Mouse (Mus musculus): ENCODE data around the gene Tet3.
A peak's percentile ranks its signal among the peaks of the same experiment; 100 is the strongest.

The Tet3 gene

GRCm38 (mm10) chr6:83459034-83459644 is at the start of gene Tet3:
Gene Tet3, minus strand, starts transcription at chr6:83459084.
- no peak for DNase-seq (ENCODE audit: low read depth, low spot score)

GRCm38 (mm10) chr6:83507168-83507546 is 48.3 kb upstream of the Tet3 start:
- no peak for DNase-seq (ENCODE audit: low read depth, low spot score)

GRCm38 (mm10) chr6:83506258-83507167 is 47.6 kb upstream of the Tet3 start, which contains the start of gene Dguok:
Gene Dguok, minus strand, starts transcription at chr6:83506969.
- peak; percentile 99 for DNase-seq (ENCODE audit: low read depth, low spot score)

GRCm38 (mm10) chr6:83505554-83505953 is 46.7 kb upstream of the Tet3 start:
- DNase-seq (ENCODE audit: low read depth, low spot score), result no peak

- DNase-seq (ENCODE audit: low read depth, low spot score), result no peak
Observed at GRCm38 (mm10) chr6:83503361-83503760, 44.5 kb upstream of the Tet3 start.

- DNase-seq (ENCODE audit: low read depth, low spot score), result no peak
Observed at GRCm38 (mm10) chr6:83502656-83503055, 43.8 kb upstream of the Tet3 start.

GRCm38 (mm10) chr6:83501524-83502310 is 42.8 kb upstream of the Tet3 start:
- no peak for DNase-seq (ENCODE audit: low read depth, low spot score)

- DNase-seq (ENCODE audit: low read depth, low spot score), result no peak
Observed at GRCm38 (mm10) chr6:83500462-83500861, 41.6 kb upstream of the Tet3 start.

- DNase-seq (ENCODE audit: low read depth, low spot score), result no peak
Observed at GRCm38 (mm10) chr6:83499078-83499477, 40.2 kb upstream of the Tet3 start.

- no peak for DNase-seq (ENCODE audit: low read depth, low spot score)
Observed at GRCm38 (mm10) chr6:83496753-83497710, 38.1 kb upstream of the Tet3 start.

- DNase-seq (ENCODE audit: low read depth, low spot score), result no peak
Observed at GRCm38 (mm10) chr6:83496009-83496752, 37.3 kb upstream of the Tet3 start.

GRCm38 (mm10) chr6:83490622-83491021 is 31.7 kb upstream of the Tet3 start:
- DNase-seq (ENCODE audit: low read depth, low spot score), result no peak

GRCm38 (mm10) chr6:83488200-83488599 is 29.3 kb upstream of the Tet3 start:
- no peak for DNase-seq (ENCODE audit: low read depth, low spot score)

GRCm38 (mm10) chr6:83487298-83487697 is 28.4 kb upstream of the Tet3 start:
- DNase-seq (ENCODE audit: low read depth, low spot score), result no peak

GRCm38 (mm10) chr6:83485854-83486253 is 27.0 kb upstream of the Tet3 start:
- no peak for DNase-seq (ENCODE audit: low read depth, low spot score)

- no peak for DNase-seq (ENCODE audit: low read depth, low spot score)
Observed at GRCm38 (mm10) chr6:83483776-83484175, 24.9 kb upstream of the Tet3 start.

GRCm38 (mm10) chr6:83482418-83483085 is 23.7 kb upstream of the Tet3 start:
- no peak for DNase-seq (ENCODE audit: low read depth, low spot score)

- DNase-seq (ENCODE audit: low read depth, low spot score), result no peak
Observed at GRCm38 (mm10) chr6:83480019-83480655, 21.3 kb upstream of the Tet3 start.

- DNase-seq (ENCODE audit: low read depth, low spot score), result no peak
Observed at GRCm38 (mm10) chr6:83479193-83479592, 20.3 kb upstream of the Tet3 start.
